Comparison of ENCODE assay signal across 22 mouse cellular contexts in the genomic region with DNA sequence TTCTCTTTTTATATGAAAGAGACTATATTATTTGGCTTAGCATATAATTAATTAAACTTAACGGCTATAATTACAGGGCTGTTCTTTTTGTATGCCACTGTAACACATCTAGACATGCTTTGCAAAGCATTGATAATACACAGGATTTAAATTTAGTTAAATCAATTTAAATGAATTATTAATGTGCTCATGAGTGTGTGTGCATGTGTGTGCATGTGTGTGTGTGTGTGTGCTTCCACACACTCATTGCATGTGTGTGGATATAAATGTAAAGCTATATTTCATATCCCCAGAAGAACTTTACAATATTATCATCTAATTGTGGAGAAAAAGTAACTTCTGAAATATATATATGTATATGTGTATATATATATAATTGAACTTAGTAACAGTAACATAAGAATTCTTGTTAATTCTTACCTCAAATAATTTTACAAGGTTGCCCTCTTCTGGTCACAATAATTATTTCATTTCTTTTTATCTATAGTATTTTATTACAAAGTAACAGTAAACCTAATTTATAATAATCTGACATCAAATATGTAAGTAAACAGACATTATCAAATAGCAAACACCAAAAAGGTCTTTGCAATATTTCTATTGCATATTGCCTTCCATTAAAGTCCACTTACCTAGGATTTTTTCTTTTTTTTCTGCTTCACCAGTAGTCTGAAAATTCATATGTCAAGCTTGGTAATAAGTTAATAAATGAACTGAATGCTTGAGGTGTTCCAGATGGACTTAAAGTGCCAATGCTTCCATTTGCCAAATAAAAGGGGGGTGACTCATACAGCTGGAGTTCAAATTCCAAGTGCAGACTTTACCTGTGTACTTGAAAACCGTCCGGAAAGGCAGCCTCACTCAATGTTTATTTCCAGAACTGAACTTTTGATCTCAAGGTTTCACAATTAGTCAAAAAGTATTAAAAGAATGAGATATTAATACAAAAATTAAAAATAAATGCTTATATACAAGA. TPM values are rescaled to one million over a fixed set of nuclear protein-coding genes. Genes with fewer than 3 reads are reported as not detected.
DNase-seq lines count a peak whose midpoint lies in the region; ATAC-seq and TF ChIP-seq lines count a peak whose summit lies in the region.
"Had no signal": no experiment of that assay in that cellular context is flagged by ENCODE, and none has a peak within 500 bp of the region (broad histone marks: within the 10 kb centered on the region; RNA-seq: fewer than 3 reads in every experiment).

No protein-coding gene starts in this region.

- no peak for ATAC-seq in lung, postnatal 0 days
- peak; percentile 40; the same call in 1 of the 2 replicates for ATAC-seq in stomach, embryonic 16.5 days (ENCODE audit: insufficient read depth, low FRiP score)
- ATAC-seq: activated CD4-positive, CD25-positive, alpha-beta regulatory T cell, adult 4 months; forebrain, embryonic 15.5 days; inflammation-experienced regulatory T-cells, adult 6 months; midbrain, embryonic 15.5 days had no signal

- peak; percentile 49 for DNase-seq in kidney, adult 9 months
- no peak for DNase-seq in kidney, postnatal 10 days
- peak; percentile 13 for DNase-seq in lung, postnatal 0 days (ENCODE audit: low spot score)
- no peak for DNase-seq in lung, postnatal 36 days
- DNase-seq in brain, embryonic 14.5 days (ENCODE audit: low read depth) = peak; percentile 39
- no peak for DNase-seq in frontal cortex, postnatal 10 days (ENCODE audit: low spot score in 2 of 2)
- DNase-seq: adrenal gland, postnatal 25 days; cerebellum, adult 9-10 months; embryo, embryonic 11 days; gastrocnemius, postnatal 10 days; layer of hippocampus, adult 9-11 months; liver, embryonic 13.5 days; lung, postnatal 10 days; right cerebral cortex, postnatal 4 days had no signal

- TF ChIP-seq EP300 in lung, postnatal 0 days (IDR thresholded peaks at IDR 0.05) = no peak

- H3K4me2 ChIP-seq in lung, postnatal 0 days (replicated peaks; ENCODE audit: low read depth, low read length) = no peak overlapping the region
- H3K4me2 ChIP-seq in stomach, embryonic 16.5 days (ENCODE audit: low read depth, low read length) = no peak overlapping the region
- H3K4me2 ChIP-seq: forebrain, embryonic 15.5 days; liver, embryonic 13.5 days; midbrain, embryonic 15.5 days had no signal

- H3K27ac ChIP-seq in lung, postnatal 0 days (ENCODE audit: low read length) = no peak overlapping the region
- H3K27ac ChIP-seq in stomach, embryonic 16.5 days (ENCODE audit: low read length) = no peak overlapping the region
- H3K27ac ChIP-seq: forebrain, embryonic 15.5 days; liver, embryonic 13.5 days; midbrain, embryonic 15.5 days had no signal

- H3K9me3 ChIP-seq in lung, postnatal 0 days (ENCODE audit: low read length) = no peaks in the 10 kb centered on the region
- no peaks in the 10 kb centered on the region for H3K9me3 ChIP-seq in stomach, embryonic 16.5 days (replicated peaks; ENCODE audit: control insufficient read depth, low read length)
- H3K9me3 ChIP-seq: forebrain, embryonic 15.5 days; liver, embryonic 13.5 days; midbrain, embryonic 15.5 days had no signal

- H3K9ac ChIP-seq in lung, postnatal 0 days (replicated peaks; ENCODE audit: low read depth) = no peak overlapping the region
- H3K9ac ChIP-seq in stomach, embryonic 16.5 days (ENCODE audit: low read length) = no peak overlapping the region
- H3K9ac ChIP-seq: forebrain, embryonic 15.5 days; liver, embryonic 13.5 days; midbrain, embryonic 15.5 days had no signal

- 59% methylated on average over 3 of the region's 3 CpGs for WGBS in lung, postnatal 0 days
- 58% methylated on average over 3 of the region's 3 CpGs for WGBS in stomach, embryonic 16.5 days

- H3K27me3 ChIP-seq in lung, postnatal 0 days (replicated peaks; ENCODE audit: insufficient read depth, low read length) = no peaks in the 10 kb centered on the region
- H3K27me3 ChIP-seq in stomach, embryonic 16.5 days (ENCODE audit: control insufficient read depth, insufficient read depth, low read length) = no peaks in the 10 kb centered on the region
- H3K27me3 ChIP-seq: forebrain, embryonic 15.5 days; liver, embryonic 13.5 days; midbrain, embryonic 15.5 days had no signal

- no peaks in the 10 kb centered on the region for H3K4me1 ChIP-seq in lung, postnatal 0 days (ENCODE audit: insufficient read depth, low read depth, low read length)
- no peaks in the 10 kb centered on the region for H3K4me1 ChIP-seq in stomach, embryonic 16.5 days (ENCODE audit: control insufficient read depth, insufficient read depth, low read length)
- H3K4me1 ChIP-seq: forebrain, embryonic 15.5 days; liver, embryonic 13.5 days; midbrain, embryonic 15.5 days had no signal

- no peak overlapping the region for H3K4me3 ChIP-seq in lung, postnatal 0 days (ENCODE audit: low read depth, low read length)
- no peak overlapping the region for H3K4me3 ChIP-seq in stomach, embryonic 16.5 days (replicated peaks; ENCODE audit: low read length)
- H3K4me3 ChIP-seq: forebrain, embryonic 15.5 days; liver, embryonic 13.5 days; midbrain, embryonic 15.5 days had no signal

- no peaks in the 10 kb centered on the region for H3K36me3 ChIP-seq in lung, postnatal 0 days (ENCODE audit: insufficient read depth, low read length)
- no peaks in the 10 kb centered on the region for H3K36me3 ChIP-seq in stomach, embryonic 16.5 days (ENCODE audit: control insufficient read depth, insufficient read depth, low read length)
- H3K36me3 ChIP-seq: forebrain, embryonic 15.5 days; liver, embryonic 13.5 days; midbrain, embryonic 15.5 days had no signal

- TF ChIP-seq CTCF in lung, postnatal 0 days (IDR thresholded peaks at IDR 0.05) = no peak
- no peak for TF ChIP-seq CTCF in brain, embryonic 14.5 days (IDR thresholded peaks at IDR 0.05; ENCODE audit: borderline replicate concordance, extremely low read depth, insufficient read depth, insufficient read length)

- TF ChIP-seq POLR2A in brain, embryonic 14.5 days (IDR thresholded peaks at IDR 0.05; ENCODE audit: borderline replicate concordance, extremely low read depth, insufficient read depth, insufficient read length, poor library complexity, severe bottlenecking) = no peak

RNA-seq across cellular contexts. Expression of a gene that starts 47.0 kb away (rescaled TPM):
- not detected in 2 replicates for polyA plus RNA-seq in lung, postnatal 0 days (2015; fragmentation: Nextera tagmentation; extraction: Ambion mirVana)
- polyA plus RNA-seq in brain, embryonic 14.5 days (2012; rRNA removed) = not detected in 2 replicates
- polyA plus RNA-seq in stomach, embryonic 16.5 days (2015; fragmentation: Nextera tagmentation; extraction: Ambion mirVana) = not detected in 2 replicates
- polyA plus RNA-seq: activated CD4-positive, CD25-positive, alpha-beta regulatory T cell, adult 4 months; forebrain, embryonic 15.5 days; heart, postnatal 0 days; inflammation-experienced regulatory T-cells, adult 6 months; liver, embryonic 13.5 days; neural tube, embryonic 11.5 days; thymus, postnatal 0 days had no signal

Comparison
In these comparisons a context has a peak if more than half of its experiments do, and no peak if none do; other contexts are left out.
1. DNase-seq: peak in kidney, adult 9 months (single experiment), lung, postnatal 0 days (single experiment) and brain, embryonic 14.5 days (single experiment); none in kidney, postnatal 10 days (single experiment), lung, postnatal 36 days (single experiment) and frontal cortex, postnatal 10 days (0 of 2).